Mouse (Mus musculus): Measurements from ENCODE around the gene Egfr.

DNA sequence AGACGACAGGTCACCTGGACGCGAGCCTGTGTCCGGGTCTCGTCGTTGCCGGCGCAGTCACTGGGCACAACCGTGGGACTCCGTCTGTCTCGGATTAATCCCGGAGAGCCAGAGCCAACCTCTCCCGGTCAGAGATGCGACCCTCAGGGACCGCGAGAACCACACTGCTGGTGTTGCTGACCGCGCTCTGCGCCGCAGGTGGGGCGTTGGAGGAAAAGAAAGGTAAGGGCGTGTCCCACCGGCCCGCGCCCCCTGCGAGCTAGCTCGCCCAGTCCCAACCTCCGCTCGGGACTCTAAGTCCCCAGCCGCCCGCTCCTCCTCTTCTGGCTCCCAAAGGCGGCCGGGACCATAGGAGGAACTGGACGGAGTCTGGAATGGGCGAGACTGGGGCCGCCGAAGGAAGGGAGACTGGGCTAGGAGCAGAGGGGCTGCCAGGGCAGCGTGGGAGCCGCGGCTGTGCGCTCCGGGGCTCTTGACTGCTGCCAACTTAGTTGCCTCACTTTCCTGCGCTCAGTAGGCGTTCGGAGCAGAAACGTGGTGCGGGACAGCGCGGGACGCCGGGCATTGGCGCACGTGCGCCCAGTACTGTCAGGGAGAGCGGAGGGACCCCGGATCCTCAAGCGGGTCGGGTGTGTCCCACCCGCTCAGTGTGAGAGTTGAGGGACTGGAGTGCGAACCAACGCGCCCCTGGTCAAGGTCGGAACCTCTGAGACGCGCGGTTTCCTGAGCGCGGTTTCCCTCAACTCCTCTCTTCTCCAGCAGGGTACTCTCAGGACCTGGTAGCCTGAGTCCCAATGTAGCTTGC, 548 bp downstream of the Egfr start:
- no peak for TF ChIP-seq CTCF (IDR thresholded peaks at IDR 0.05; ENCODE audit: insufficient read depth, low read length)
- TF ChIP-seq POLR2A (IDR thresholded peaks at IDR 0.05; ENCODE audit: borderline replicate concordance, extremely low read depth, low read depth, low read length): no peak

All from lung, adult 2 months (tissue).